Mouse (Mus musculus): Measurements from ENCODE around the gene Ctcfl. TPM values are rescaled to one million over a fixed set of nuclear protein-coding genes. Genes with fewer than 3 reads are reported as not detected.

The Ctcfl gene
- 0.14 TPM in 2 replicates for polyA plus RNA-seq (2016; fragmentation: Nextera tagmentation; extraction: Ambion mirVana)

DNA sequence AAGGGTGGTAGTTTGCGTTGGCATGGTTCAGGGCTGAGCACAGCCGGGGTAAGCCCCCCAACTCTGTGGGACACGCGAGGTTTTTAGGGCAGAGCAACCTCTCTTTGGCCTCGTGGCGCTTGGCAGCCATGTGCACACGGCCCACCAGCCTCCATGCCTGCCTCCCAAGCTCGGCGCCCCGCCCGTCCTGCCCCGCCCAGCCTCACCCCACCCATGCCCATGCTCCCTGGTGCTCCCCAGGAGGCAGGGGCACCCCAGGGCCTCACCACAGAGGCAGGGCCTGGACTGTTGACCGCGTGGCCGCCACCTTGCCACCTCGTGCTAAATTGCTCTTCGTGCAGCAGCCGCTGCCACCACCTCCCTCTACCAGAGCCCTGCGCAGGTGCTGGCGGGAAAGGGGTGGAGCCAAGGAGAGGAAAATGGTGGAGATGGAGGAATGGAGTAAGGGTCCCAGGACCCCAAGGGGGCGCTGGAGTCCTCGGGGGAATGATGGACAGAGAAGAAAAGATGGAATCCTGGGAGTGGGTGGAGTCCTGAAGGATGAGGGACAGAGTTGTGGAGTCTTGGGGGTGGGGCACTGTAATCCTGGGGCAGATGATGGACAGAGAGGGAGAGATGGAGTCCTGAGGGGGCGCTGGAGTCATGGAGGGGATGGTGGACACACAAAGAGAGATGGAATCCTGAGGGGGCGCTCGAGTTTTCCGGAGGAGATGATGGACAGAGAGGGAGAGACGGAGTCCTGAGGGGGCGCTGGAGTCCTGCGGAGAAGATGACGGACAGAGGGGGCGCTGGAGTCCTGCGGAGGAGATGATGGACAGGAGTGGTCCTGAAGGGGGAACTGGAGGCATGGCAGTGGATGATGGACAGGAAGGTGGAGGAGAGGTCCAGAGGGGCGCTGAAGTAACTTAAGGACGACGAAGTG lies at the start of gene Ctcfl:
Gene Ctcfl, minus strand, starts transcription at position 503 of the 922 bp plus-strand sequence.
- Histone ChIP-seq H3K4me2 (replicated peaks) (no peak within 1 kb of the TSS), H3K36me3 (no peaks in the 10 kb centered on the region), H3K27ac (no peak within 1 kb of the TSS), H3K9ac (no peak within 1 kb of the TSS), H3K4me3 (no peak within 1 kb of the TSS), H3K27me3 (no peaks in the 10 kb centered on the region), H3K9me3 (replicated peaks) (0 out of 2 replicates have a peak, but pooled peaks cover 5% of the 10 kb centered on the region), H3K4me1 (no peaks in the 10 kb centered on the region; the same call in 1 of the 2 replicates)
- 86% methylated on average over 35 of the region's 35 CpGs for WGBS
- no peak for ATAC-seq (ENCODE audit: low FRiP score)

DNA sequence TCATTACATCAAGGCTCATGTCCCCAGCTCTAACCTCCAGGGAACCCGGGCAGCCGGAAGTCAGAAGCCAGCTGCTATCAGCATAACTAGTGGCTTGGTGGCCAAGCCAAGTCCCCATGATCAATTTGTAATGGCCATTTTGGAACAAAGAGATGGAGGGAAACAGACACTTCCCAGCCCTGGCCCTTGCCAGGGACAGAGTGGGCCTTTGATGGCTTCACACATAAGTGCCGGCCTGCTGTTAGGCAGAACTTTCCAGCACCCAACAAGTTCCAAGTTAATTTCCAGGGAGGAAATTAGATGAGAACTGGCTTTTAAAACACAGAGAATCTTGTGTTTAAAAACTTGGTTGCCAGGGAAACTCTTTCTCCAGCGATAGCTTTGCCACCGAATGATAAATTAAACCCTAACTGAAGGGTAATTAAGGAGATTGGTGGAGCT lies 49.1 kb upstream of the Ctcfl start:
- Histone ChIP-seq H3K27ac (0 out of 2 replicates have a peak overlapping the region, but pooled peaks have one; percentile 58), H3K9ac (no peak overlapping the region)

DNA sequence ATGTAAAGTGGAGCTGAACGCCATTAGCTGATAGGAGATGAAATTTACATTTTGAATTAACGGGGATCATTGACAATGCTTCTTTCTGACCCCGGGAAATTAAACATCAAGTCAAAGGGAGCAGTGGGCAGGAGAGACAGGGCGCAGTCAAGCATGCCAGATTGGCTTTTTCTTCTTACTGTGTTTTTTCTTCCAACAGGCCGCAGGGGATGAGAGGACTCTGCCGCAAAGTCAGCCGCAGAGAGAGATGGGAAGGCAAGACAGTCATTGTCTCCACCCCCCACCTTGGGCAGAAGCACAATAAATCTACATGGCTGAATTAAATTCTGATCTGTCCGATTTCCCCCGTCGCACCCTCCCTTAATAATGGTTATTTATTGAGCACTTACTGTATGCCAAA lies 46.0 kb upstream of the Ctcfl start:
- Histone ChIP-seq H3K4me2 (replicated peaks) (no peak overlapping the region), H3K27me3 (peaks cover 6% of the 10 kb centered on the region), H3K4me3 (no peak overlapping the region), H3K27ac (no peak overlapping the region), H3K4me1 (peaks cover 10% of the 10 kb centered on the region), H3K9me3 (replicated peaks) (no peaks in the 10 kb centered on the region), H3K36me3 (no peaks in the 10 kb centered on the region), H3K9ac (no peak overlapping the region; the same call in 1 of the 2 replicates)
- ATAC-seq (ENCODE audit: low FRiP score), result no peak
- 84% methylated on average over 10 of the region's 10 CpGs for WGBS

More for the DNA sequence above, 49.1 kb upstream of the Ctcfl start:
- no peak for ATAC-seq (ENCODE audit: low FRiP score)
- no peaks in the 10 kb centered on the region for H3K36me3 ChIP-seq
- H3K27me3 ChIP-seq, result peaks cover under 1% of the 10 kb centered on the region; the same call in 1 of the 2 replicates
- WGBS, result 46% methylated on average over 5 of the region's 5 CpGs
- H3K9me3 ChIP-seq (replicated peaks), result no peaks in the 10 kb centered on the region
- H3K4me3 ChIP-seq, result no peak overlapping the region
- peaks cover 31% of the 10 kb centered on the region for H3K4me1 ChIP-seq
- no peak overlapping the region for H3K4me2 ChIP-seq (replicated peaks)

DNA sequence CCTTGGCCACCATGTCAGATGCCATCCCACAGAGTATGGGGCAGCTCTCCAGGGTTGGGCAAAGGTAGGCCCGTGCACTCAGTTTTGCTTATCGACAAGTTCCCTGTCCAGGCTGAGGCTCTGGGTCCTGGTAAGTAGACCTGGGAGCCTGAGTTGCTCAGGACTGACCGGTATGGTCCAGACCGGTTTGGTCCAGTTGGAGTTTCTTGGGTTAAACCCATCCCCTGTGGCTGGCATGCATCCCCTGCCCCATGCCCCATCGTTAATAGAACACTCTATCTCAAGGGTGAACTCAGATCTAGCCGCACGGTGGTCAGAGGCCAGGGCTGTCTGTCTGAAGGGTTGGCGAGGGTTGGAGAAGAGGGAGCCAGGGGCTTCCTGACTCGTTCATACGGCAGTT lies 45.6 kb upstream of the Ctcfl start:
- H3K9me3 ChIP-seq (replicated peaks), result no peaks in the 10 kb centered on the region
- WGBS, result 88% methylated on average over 10 of the region's 10 CpGs
- H3K4me3 ChIP-seq, result no peak overlapping the region
- H3K4me1 ChIP-seq, result peaks cover 10% of the 10 kb centered on the region
- no peak overlapping the region for H3K4me2 ChIP-seq (replicated peaks)
- no peak for ATAC-seq (ENCODE audit: low FRiP score)
- no peak overlapping the region for H3K27ac ChIP-seq
- no peaks in the 10 kb centered on the region for H3K36me3 ChIP-seq
- no peak overlapping the region; the same call in 1 of the 2 replicates for H3K9ac ChIP-seq
- H3K27me3 ChIP-seq, result peaks cover 6% of the 10 kb centered on the region

DNA sequence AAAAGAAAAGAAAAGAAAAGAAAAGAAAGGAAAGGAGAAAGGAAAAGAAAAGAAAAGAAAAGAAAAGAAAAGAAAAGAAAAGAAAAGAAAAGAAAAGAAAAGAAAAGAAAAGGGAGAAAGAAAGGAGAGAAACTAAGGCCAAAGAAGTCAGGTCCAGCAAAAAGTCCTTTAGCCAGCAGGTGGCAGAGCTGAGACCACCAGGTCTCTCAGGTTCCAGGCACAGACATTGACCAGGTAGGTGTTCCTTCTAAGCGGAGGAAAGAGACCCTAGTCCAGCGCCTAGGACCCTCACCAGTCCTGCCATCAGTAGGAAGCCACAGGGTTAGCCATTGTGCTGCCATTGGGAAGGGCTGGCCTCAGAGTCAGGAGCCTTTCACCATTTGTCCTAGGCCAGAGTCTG lies 45.0 kb upstream of the Ctcfl start:
- no peaks in the 10 kb centered on the region for H3K9me3 ChIP-seq (replicated peaks)
- H3K36me3 ChIP-seq, result no peaks in the 10 kb centered on the region
- H3K4me2 ChIP-seq (replicated peaks), result no peak overlapping the region
- H3K27me3 ChIP-seq, result peaks cover 6% of the 10 kb centered on the region
- peaks cover 10% of the 10 kb centered on the region for H3K4me1 ChIP-seq
- 51% methylated on average over 2 of the region's 2 CpGs for WGBS
- H3K9ac ChIP-seq, result no peak overlapping the region
- ATAC-seq (ENCODE audit: low FRiP score), result no peak
- H3K4me3 ChIP-seq, result no peak overlapping the region
- no peak overlapping the region for H3K27ac ChIP-seq

DNA sequence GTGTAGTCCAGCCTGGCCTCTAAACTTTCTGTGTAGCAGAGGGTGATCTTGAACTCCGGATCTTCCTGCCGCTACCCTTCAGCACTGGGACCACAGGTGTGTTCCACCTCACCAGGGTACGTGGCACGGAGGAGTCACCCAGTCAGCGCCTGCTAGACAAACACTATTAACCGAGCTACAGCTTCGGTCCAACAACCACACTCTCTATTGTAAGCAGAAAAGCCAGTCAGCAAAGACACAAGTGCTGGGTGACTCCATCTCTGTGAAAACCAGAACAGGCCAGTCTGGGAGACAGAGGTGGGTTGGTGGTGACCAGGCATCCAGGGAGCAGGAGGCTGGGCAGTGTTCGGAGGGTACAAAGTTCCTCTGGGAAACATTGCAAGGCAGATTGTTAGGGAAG lies 44.1 kb upstream of the Ctcfl start:
- no peaks in the 10 kb centered on the region for H3K9me3 ChIP-seq (replicated peaks)
- no peaks in the 10 kb centered on the region for H3K36me3 ChIP-seq
- H3K4me2 ChIP-seq (replicated peaks), result no peak overlapping the region
- no peak overlapping the region for H3K9ac ChIP-seq
- H3K4me1 ChIP-seq, result peaks cover 6% of the 10 kb centered on the region; the same call in 1 of the 2 replicates
- WGBS, result 91% methylated on average over 8 of the region's 8 CpGs
- no peak overlapping the region for H3K27ac ChIP-seq
- no peak for ATAC-seq (ENCODE audit: low FRiP score)
- no peak overlapping the region for H3K4me3 ChIP-seq
- peaks cover 6% of the 10 kb centered on the region for H3K27me3 ChIP-seq

DNA sequence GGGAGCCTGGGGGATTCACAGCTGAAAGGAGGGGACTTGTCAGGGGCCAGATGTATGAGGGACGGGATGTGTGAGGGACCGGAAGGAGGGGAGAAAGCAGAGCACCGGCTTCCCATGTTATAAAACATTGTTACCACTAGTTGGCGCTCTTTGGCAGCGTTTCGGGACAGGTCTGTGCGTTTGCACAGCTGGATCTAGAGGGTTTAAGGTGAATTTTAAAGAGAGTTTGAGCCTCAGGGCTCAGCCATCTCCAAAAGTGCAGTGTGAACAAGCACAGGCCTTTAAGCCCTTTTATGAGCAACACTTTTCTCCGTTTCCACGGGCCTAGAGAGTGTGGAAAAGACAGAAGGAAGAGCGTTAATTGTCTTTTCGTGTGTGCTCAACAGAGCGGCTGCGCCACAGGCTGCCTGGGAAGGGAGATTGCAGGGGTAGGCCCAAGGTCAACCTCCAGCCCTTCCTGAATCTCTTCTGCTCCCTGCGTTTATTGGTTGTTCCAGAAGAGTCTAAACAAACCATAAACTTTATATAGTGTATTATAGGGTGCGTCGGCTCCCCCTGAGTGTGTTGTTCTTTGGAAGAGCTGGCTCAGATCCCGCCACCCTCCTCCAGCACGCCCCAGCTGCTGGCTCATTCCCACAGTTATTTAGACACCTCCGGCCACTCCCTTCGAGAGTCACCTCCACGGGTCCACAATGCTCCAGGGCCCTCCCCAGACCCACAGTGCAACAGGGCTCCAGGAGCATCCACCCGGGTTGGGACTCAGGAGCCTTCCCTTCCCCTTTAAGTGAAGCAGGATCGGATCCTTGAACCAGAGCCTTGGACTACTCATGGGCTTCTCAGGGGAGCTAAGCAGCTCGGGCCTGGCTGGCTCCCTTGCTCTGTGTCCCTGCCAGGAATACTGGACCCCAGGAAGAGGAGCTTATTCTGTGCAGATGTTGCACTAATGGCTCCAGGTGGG lies 40.3 kb upstream of the Ctcfl start:
- Histone ChIP-seq H3K27me3 (peaks cover 6% of the 10 kb centered on the region; the same call in 1 of the 2 replicates), H3K9me3 (replicated peaks) (no peaks in the 10 kb centered on the region), H3K9ac (no peak overlapping the region), H3K4me3 (no peak overlapping the region), H3K27ac (no peak overlapping the region), H3K4me1 (peaks cover 6% of the 10 kb centered on the region; the same call in 1 of the 2 replicates), H3K36me3 (no peaks in the 10 kb centered on the region), H3K4me2 (replicated peaks) (no peak overlapping the region)
- 57% methylated on average over 24 of the region's 24 CpGs for WGBS
- ATAC-seq (ENCODE audit: low FRiP score), result peak; percentile 54; the same call in 1 of the 2 replicates

DNA sequence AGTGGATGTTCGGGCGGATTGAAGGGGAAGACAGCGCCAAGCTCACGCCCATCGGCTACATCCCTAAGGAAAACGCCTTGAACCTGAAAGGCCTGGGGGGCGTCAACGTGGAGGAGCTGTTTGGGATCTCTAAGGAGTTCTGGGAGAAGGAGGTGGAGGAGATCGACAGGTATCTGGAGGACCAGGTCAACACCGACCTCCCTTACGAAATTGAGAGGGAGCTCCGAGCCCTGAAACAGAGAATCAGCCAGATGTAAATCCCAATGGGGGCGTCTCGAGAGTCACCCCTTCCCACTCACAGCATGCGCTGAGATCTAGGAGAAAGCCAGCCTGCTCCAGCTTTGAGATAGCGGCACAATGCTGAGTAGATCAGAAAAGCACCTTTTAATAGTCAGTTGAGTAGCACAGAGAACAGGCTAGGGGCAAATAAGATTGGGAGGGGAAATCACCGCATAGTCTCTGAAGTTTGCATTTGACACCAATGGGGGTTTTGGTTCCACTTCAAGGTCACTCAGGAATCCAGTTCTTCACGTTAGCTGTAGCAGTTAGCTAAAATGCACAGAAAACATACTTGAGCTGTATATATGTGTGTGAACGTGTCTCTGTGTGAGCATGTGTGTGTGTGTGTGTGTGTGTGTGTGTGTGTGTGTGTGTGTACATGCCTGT lies 39.2 kb upstream of the Ctcfl start:
- WGBS, result 90% methylated on average over 19 of the region's 19 CpGs

DNA sequence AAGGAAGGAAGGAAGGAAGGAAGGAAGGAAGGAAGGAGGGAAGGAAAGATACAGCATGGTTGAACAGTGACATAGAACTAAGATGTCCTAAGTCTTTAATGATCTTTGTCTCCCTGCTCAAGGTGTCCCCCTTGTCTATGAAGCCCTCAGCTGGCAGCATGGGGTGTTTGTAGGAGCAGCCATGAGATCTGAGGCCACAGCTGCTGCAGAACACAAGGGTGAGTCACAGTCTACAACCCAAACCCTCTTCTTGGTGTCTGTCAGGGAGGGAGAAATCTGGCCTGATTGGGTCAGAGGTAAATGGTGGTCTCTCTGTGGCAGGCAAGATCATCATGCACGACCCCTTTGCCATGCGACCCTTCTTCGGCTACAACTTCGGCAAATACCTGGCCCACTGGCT lies 38.5 kb upstream of the Ctcfl start:
- WGBS, result 91% methylated on average over 4 of the region's 4 CpGs
- ATAC-seq (ENCODE audit: low FRiP score), result no peak
- Histone ChIP-seq H3K36me3 (no peaks in the 10 kb centered on the region), H3K27ac (no peak overlapping the region), H3K4me1 (peaks cover 6% of the 10 kb centered on the region; the same call in 1 of the 2 replicates), H3K4me2 (replicated peaks) (no peak overlapping the region), H3K27me3 (peaks cover 2% of the 10 kb centered on the region; the same call in 1 of the 2 replicates), H3K9ac (no peak overlapping the region), H3K9me3 (replicated peaks) (no peaks in the 10 kb centered on the region), H3K4me3 (no peak overlapping the region)

More for the DNA sequence above, 39.2 kb upstream of the Ctcfl start:
- Histone ChIP-seq H3K36me3 (no peaks in the 10 kb centered on the region), H3K27me3 (peaks cover 6% of the 10 kb centered on the region; the same call in 1 of the 2 replicates), H3K4me1 (peaks cover 6% of the 10 kb centered on the region; the same call in 1 of the 2 replicates), H3K9ac (no peak overlapping the region), H3K4me3 (no peak overlapping the region), H3K4me2 (replicated peaks) (no peak overlapping the region), H3K9me3 (replicated peaks) (no peaks in the 10 kb centered on the region), H3K27ac (no peak overlapping the region)
- no peak for ATAC-seq (ENCODE audit: low FRiP score)

DNA sequence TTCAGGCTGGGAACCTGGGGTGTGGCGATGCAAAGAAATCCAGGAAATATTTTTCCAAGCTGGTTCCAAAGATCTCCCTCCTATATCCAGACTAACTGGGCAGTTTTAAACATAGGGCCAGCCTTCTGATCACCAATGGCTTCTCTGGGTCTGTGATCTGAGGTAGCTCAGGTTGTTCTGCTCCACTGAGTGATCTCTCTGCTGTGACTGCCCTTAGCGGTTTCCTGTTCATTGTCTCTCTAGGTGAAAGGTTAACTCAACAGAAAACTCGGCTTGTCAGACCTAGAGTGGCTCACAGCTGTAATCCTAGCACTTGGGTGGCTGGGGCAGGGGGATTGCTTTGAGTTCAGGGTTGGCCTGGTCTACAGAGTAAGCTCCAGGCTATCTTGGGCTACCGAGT lies 38.1 kb upstream of the Ctcfl start:
- 58% methylated on average over 4 of the region's 4 CpGs for WGBS
- no peaks in the 10 kb centered on the region for H3K36me3 ChIP-seq
- H3K9ac ChIP-seq, result no peak overlapping the region
- peaks cover 2% of the 10 kb centered on the region; the same call in 1 of the 2 replicates for H3K27me3 ChIP-seq
- H3K4me2 ChIP-seq (replicated peaks), result no peak overlapping the region
- no peak for ATAC-seq (ENCODE audit: low FRiP score)
- H3K4me3 ChIP-seq, result no peak overlapping the region
- H3K4me1 ChIP-seq, result peaks cover 6% of the 10 kb centered on the region; the same call in 1 of the 2 replicates
- no peak overlapping the region for H3K27ac ChIP-seq
- H3K9me3 ChIP-seq (replicated peaks), result no peaks in the 10 kb centered on the region

DNA sequence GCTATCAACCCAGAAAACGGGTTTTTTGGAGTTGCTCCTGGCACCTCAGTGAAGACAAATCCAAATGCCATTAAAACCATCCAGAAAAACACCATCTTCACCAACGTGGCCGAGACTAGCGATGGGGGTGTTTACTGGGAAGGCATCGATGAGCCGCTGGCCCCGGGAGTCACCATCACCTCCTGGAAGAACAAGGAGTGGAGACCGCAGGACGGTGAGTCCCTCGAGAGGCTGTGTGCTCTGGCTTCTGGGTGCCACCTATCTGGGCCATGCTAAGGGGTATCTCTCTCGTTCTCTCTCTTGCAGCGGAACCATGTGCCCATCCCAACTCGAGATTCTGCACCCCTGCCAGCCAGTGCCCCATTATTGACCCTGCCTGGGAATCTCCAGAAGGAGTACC lies 37.6 kb upstream of the Ctcfl start:
- ATAC-seq (ENCODE audit: low FRiP score), result no peak
- WGBS, result 90% methylated on average over 13 of the region's 13 CpGs
- no peaks in the 10 kb centered on the region; the same call in 1 of the 2 replicates for H3K27me3 ChIP-seq

More for the DNA sequence above, 37.6 kb upstream of the Ctcfl start:
- H3K4me3 ChIP-seq, result no peak overlapping the region
- no peak overlapping the region for H3K9ac ChIP-seq
- H3K9me3 ChIP-seq (replicated peaks), result no peaks in the 10 kb centered on the region
- no peak overlapping the region for H3K4me2 ChIP-seq (replicated peaks)
- no peaks in the 10 kb centered on the region for H3K36me3 ChIP-seq
- H3K4me1 ChIP-seq, result peaks cover 3% of the 10 kb centered on the region; the same call in 1 of the 2 replicates
- no peak overlapping the region for H3K27ac ChIP-seq
